Mouse (Mus musculus) liver, embryonic 14.5 days (tissue): ENCODE data around the gene Try5. TPM values are rescaled to one million over a fixed set of nuclear protein-coding genes. Genes with fewer than 3 reads are reported as not detected.

Experiments used
- ATAC-seq: fragments of 200-750 bp; cut with Nextera tagmentation; 2 replicates; pipeline ENCODE4 v1.8.0; 2017; ENCODE audit warnings: moderate number of reproducible peaks, mild to moderate bottlenecking, moderate library complexity; ENCODE audit not compliant: insufficient read depth
- DNase-seq, 3 experiments: peaks; one replicate each; pipeline ENCODE4 v3.0.0-alpha.2; 2012 to 2013; ENCODE audit warnings: low read depth in 3 of 3, low spot score in 3 of 3
- H3K27ac ChIP-seq: fragments of 300-500 bp; sonication (generic); 2 replicates; pipeline ENCODE4 v1.5.1; 2014; ENCODE audit warnings: moderate library complexity, mild to moderate bottlenecking, control low read depth, inconsistent platforms
- H3K27me3 ChIP-seq: fragments of 300-500 bp; sonication (generic); 2 replicates; pipeline ENCODE4 v1.6.1; 2014; ENCODE audit warnings: mild to moderate bottlenecking, low read length, moderate library complexity; ENCODE audit not compliant: control insufficient read depth, insufficient read depth
- H3K36me3 ChIP-seq: fragments of 300-500 bp; sonication (generic); replicated peaks from 2 replicates; pipeline ENCODE4 v1.6.1; 2014; ENCODE audit warnings: low read depth; ENCODE audit not compliant: control insufficient read depth, insufficient read depth
- H3K4me1 ChIP-seq, 2 experiments: fragments of 200-500 bp in 1 of 2; fragments of 300-500 bp in 1 of 2; sonication (generic) in 1 of 2; replicated peaks; 2 replicates each; pipeline ENCODE4 v1.6.1; 2012 to 2014; ENCODE audit warnings: antibody characterized with exemption in 1 of 2, inconsistent platforms in 1 of 2, low read length in 1 of 2; ENCODE audit not compliant: control insufficient read depth in 2 of 2, insufficient read depth in 2 of 2
- H3K4me2 ChIP-seq: fragments of 300-500 bp; sonication (generic); 2 replicates; pipeline ENCODE4 v1.6.1; 2014; ENCODE audit warnings: low read depth, mild to moderate bottlenecking, control low read depth, moderate library complexity
- H3K4me3 ChIP-seq, 2 experiments: fragments of 200-500 bp in 1 of 2; fragments of 300-500 bp in 1 of 2; sonication (generic) in 1 of 2; 2 replicates each; pipeline ENCODE4 v1.5.1; 2012 to 2014; ENCODE audit warnings: low read depth in 2 of 2, low read length in 2 of 2, mild to moderate bottlenecking in 2 of 2, control low read depth in 1 of 2, inconsistent platforms in 1 of 2, moderate library complexity in 1 of 2; ENCODE audit not compliant: insufficient read depth in 1 of 2
- H3K9ac ChIP-seq: fragments of 300-500 bp; sonication (generic); replicated peaks from 2 replicates; pipeline ENCODE4 v1.6.1; 2014; ENCODE audit warnings: mild to moderate bottlenecking, control low read depth, moderate library complexity
- H3K9me3 ChIP-seq: fragments of 300-500 bp; sonication (generic); 2 replicates; pipeline ENCODE4 v1.6.1; 2016; ENCODE audit warnings: low read length, mixed read lengths; ENCODE audit not compliant: control insufficient read depth
- CTCF ChIP-seq: IDR thresholded peaks from 2 replicates; pipeline ENCODE4 v1.5.1; 2016; ENCODE audit warnings: antibody characterized with exemption, low read depth, control low read depth
- EP300 ChIP-seq: IDR thresholded peaks from 2 replicates; pipeline ENCODE4 v1.6.1; 2016; ENCODE audit warnings: antibody characterized with exemption, low read depth
- WGBS: fragments of 180-500 bp; shearing (Covaris S2); extraction: QIAGEN DNeasy Blood & Tissue Kit; methylation state at CpG from one replicate; pipeline ENCODE4 v1.1.7; 2014; ENCODE audit not compliant: insufficient replicate concordance; 5-methylcytosine and 5-hydroxymethylcytosine counted together
- polyA plus RNA-seq, 2 experiments: library from polyadenylated mRNA; depleted of rRNA in 1 of 2; stranded (reverse) in 1 of 2; unstranded in 1 of 2; fragments of >200 nt; fragmentation: Nextera tagmentation in 1 of 2; extraction: Ambion mirVana in 1 of 2; gene quantifications; 2 replicates each; pipeline versions ENCODE4 v1.2.1 to v1.2.3; 2012 to 2014

Gene Try5
- polyA plus RNA-seq, 2 experiments = not detected

- no peak overlapping the region for H3K4me2 ChIP-seq
- ATAC-seq (no peak), DNase-seq (no peak)
- no peaks in the 10 kb centered on the region for H3K4me1 ChIP-seq
- TF ChIP-seq CTCF (peak; percentile 32; the same call in 1 of the 2 replicates), EP300 (no peak)
- H3K9me3 ChIP-seq = no peaks in the 10 kb centered on the region
- H3K4me3 ChIP-seq = no peak overlapping the region
- 25% methylated on average over 3 of the region's 3 CpGs for WGBS
- H3K9ac ChIP-seq = no peak overlapping the region
- H3K27ac ChIP-seq = no peak overlapping the region
- no peaks in the 10 kb centered on the region for H3K27me3 ChIP-seq
- no peaks in the 10 kb centered on the region for H3K36me3 ChIP-seq
Observed at GRCm38 (mm10) chr6:41262796-41263195, 53.8 kb downstream of the Try5 start.

Other genes starting within 250 kb of the Try5 start
- not detected in 2 replicates for gene Try4, start 14.6 kb downstream of the Try5 start, polyA plus RNA-seq (2012; rRNA removed)
- not detected in 2 replicates for gene Try4, start 14.6 kb downstream of the Try5 start, polyA plus RNA-seq (2014; fragmentation: Nextera tagmentation; extraction: Ambion mirVana)
- not detected in 2 replicates for gene Try10, start 37.3 kb upstream of the Try5 start, polyA plus RNA-seq (2012; rRNA removed)
- not detected in 2 replicates for gene Try10, start 37.3 kb upstream of the Try5 start, polyA plus RNA-seq (2014; fragmentation: Nextera tagmentation; extraction: Ambion mirVana)
- gene Prss3, start 60.8 kb upstream of the Try5 start, polyA plus RNA-seq (2012; rRNA removed) = not detected in 2 replicates
- gene Prss3, start 60.8 kb upstream of the Try5 start, polyA plus RNA-seq (2014; fragmentation: Nextera tagmentation; extraction: Ambion mirVana) = not detected in 2 replicates
- not detected in 2 replicates for gene Gm5771, start 75.5 kb upstream of the Try5 start, polyA plus RNA-seq (2012; rRNA removed)
- not detected in 2 replicates for gene Gm5771, start 75.5 kb upstream of the Try5 start, polyA plus RNA-seq (2014; fragmentation: Nextera tagmentation; extraction: Ambion mirVana)
- gene Gm10334, start 129.3 kb upstream of the Try5 start, polyA plus RNA-seq (2012; rRNA removed) = not detected in 2 replicates
- not detected in 2 replicates for gene Gm10334, start 129.3 kb upstream of the Try5 start, polyA plus RNA-seq (2014; fragmentation: Nextera tagmentation; extraction: Ambion mirVana)
- gene Prss1, start 142.1 kb upstream of the Try5 start, polyA plus RNA-seq (2012; rRNA removed) = not detected in 2 replicates
- not detected in 2 replicates for gene Prss1, start 142.1 kb upstream of the Try5 start, polyA plus RNA-seq (2014; fragmentation: Nextera tagmentation; extraction: Ambion mirVana)
- gene Prss2, start 204.9 kb upstream of the Try5 start, polyA plus RNA-seq (2012; rRNA removed) = 0.06 and 0.22 TPM in 2 replicates
- gene Prss2, start 204.9 kb upstream of the Try5 start, polyA plus RNA-seq (2014; fragmentation: Nextera tagmentation; extraction: Ambion mirVana) = 0.29 TPM in 1 of 2 replicates, not detected in the other